Mouse (Mus musculus) urinary bladder, postnatal 4 days (tissue): ENCODE measurements at regions not wholly inside any gene's neighbourhood (a gene's known extent, or its start where the extent isn't known, plus 50 kb on each side); places are given as distances from the start of the nearest gene placed in this dataset.

ENCODE experiments used
- DNase-seq, 2 experiments: peaks; one replicate each; pipeline ENCODE4 v3.0.0; 2021 to 2022; ENCODE audit warnings: low spot score in 2 of 2

- DNase-seq: no peak
These were observed 60.4 kb downstream of the Dact1 start for GRCm38 (mm10) chr12:71370091-71370490.

- DNase-seq: no peak
These were observed 62.3 kb downstream of the Dact1 start for GRCm38 (mm10) chr12:71371948-71372347.

- DNase-seq: no peak
These were observed 63.9 kb downstream of the Dact1 start for GRCm38 (mm10) chr12:71373633-71374032.

- no peak for DNase-seq
These were observed 66.8 kb downstream of the Dact1 start for GRCm38 (mm10) chr12:71376446-71376845.

- no peak for DNase-seq
These were observed 67.3 kb downstream of the Dact1 start for GRCm38 (mm10) chr12:71376966-71377365.

- no peak for DNase-seq
These were observed 70.1 kb downstream of the Dact1 start for GRCm38 (mm10) chr12:71379626-71380423.

- no peak for DNase-seq
These were observed 70.7 kb downstream of the Dact1 start for GRCm38 (mm10) chr12:71380424-71380761.

- DNase-seq: no peak
These were observed 76.6 kb downstream of the Dact1 start for GRCm38 (mm10) chr12:71386251-71386650.

GRCm38 (mm10) chr12:71391481-71391880 is 81.8 kb downstream of the Dact1 start:
- no peak for DNase-seq

- DNase-seq: no peak
These were observed 84.1 kb downstream of the Dact1 start for GRCm38 (mm10) chr12:71393752-71394151.

GRCm38 (mm10) chr12:71397456-71397855 is 87.8 kb downstream of the Dact1 start:
- no peak for DNase-seq

- no peak for DNase-seq
These were observed 89.0 kb downstream of the Dact1 start for GRCm38 (mm10) chr12:71398701-71399100.

GRCm38 (mm10) chr12:71400201-71400600 is 90.5 kb downstream of the Dact1 start:
- DNase-seq: no peak

- no peak for DNase-seq
These were observed 92.1 kb downstream of the Dact1 start for GRCm38 (mm10) chr12:71401621-71402416.

GRCm38 (mm10) chr12:71407294-71407693 is 97.6 kb downstream of the Dact1 start:
- DNase-seq: no peak

GRCm38 (mm10) chr12:71408396-71409050 is 98.8 kb downstream of the Dact1 start:
- no peak for DNase-seq

GRCm38 (mm10) chr12:71412331-71412730 is 102.6 kb downstream of the Dact1 start:
- DNase-seq: no peak

- DNase-seq: no peak
These were observed 107.3 kb downstream of the Dact1 start for GRCm38 (mm10) chr12:71416968-71417367.

- DNase-seq: no peak
These were observed 108.5 kb downstream of the Dact1 start for GRCm38 (mm10) chr12:71418186-71418585.

- no peak for DNase-seq
These were observed 109.5 kb downstream of the Dact1 start for GRCm38 (mm10) chr12:71419161-71419560.

- DNase-seq: no peak
These were observed 116.5 kb downstream of the Dact1 start for GRCm38 (mm10) chr12:71426023-71426719.

- no peak for DNase-seq
These were observed 118.3 kb downstream of the Dact1 start for GRCm38 (mm10) chr12:71427974-71428373.
